Mouse (Mus musculus): ENCODE measurements around the gene Hbb-bt. TPM values are rescaled to one million over a fixed set of nuclear protein-coding genes. Genes with fewer than 3 reads are reported as not detected.

The Hbb-bt gene
- 4,240 and 4,969 TPM in 2 replicates for polyA plus RNA-seq (2014; fragmentation: Nextera tagmentation; extraction: Ambion mirVana)

- 79% methylated on average over 1 of the region's 3 CpGs for WGBS
- Histone ChIP-seq H3K9ac (ENCODE audit: low read depth, low read length) (no peak within 1 kb of the TSS), H3K4me1 (ENCODE audit: control insufficient read depth, insufficient read depth, low read length) (no peaks in the 10 kb centered on the region), H3K9me3 (ENCODE audit: control insufficient read depth, low read length) (no peaks in the 10 kb centered on the region), H3K4me3 (ENCODE audit: low read depth, low read length) (no peak within 1 kb of the TSS), H3K4me2 (ENCODE audit: low read depth, low read length) (no peak within 1 kb of the TSS), H3K36me3 (ENCODE audit: control insufficient read depth, insufficient read depth, low read length) (no peaks in the 10 kb centered on the region), H3K27me3 (replicated peaks; ENCODE audit: control insufficient read depth, insufficient read depth, low read length) (no peaks in the 10 kb centered on the region), H3K27ac (replicated peaks; ENCODE audit: low read depth, low read length) (no peak within 1 kb of the TSS)
- DNase-seq (ENCODE audit: low spot score) (no peak), ATAC-seq (ENCODE audit: low read depth) (no peak)
These were observed at the start of gene Hbb-bt for GRCm38 (mm10) chr7:103813766-103814165. TSS of gene Hbb-bt (minus strand) at chr7:103813996.

- ATAC-seq (ENCODE audit: low read depth), result no peak
- no peaks in the 10 kb centered on the region for H3K4me1 ChIP-seq (ENCODE audit: control insufficient read depth, insufficient read depth, low read length)
- H3K27me3 ChIP-seq (replicated peaks; ENCODE audit: control insufficient read depth, insufficient read depth, low read length), result no peaks in the 10 kb centered on the region
- H3K4me3 ChIP-seq (ENCODE audit: low read depth, low read length), result no peak overlapping the region
- no peak overlapping the region for H3K4me2 ChIP-seq (ENCODE audit: low read depth, low read length)
- no peaks in the 10 kb centered on the region for H3K9me3 ChIP-seq (ENCODE audit: control insufficient read depth, low read length)
- no peak overlapping the region for H3K9ac ChIP-seq (ENCODE audit: low read depth, low read length)
- WGBS, result 78% methylated on average over 3 of the region's 3 CpGs
- no peak overlapping the region for H3K27ac ChIP-seq (replicated peaks; ENCODE audit: low read depth, low read length)
- H3K36me3 ChIP-seq (ENCODE audit: control insufficient read depth, insufficient read depth, low read length), result no peaks in the 10 kb centered on the region
- no peak for DNase-seq (ENCODE audit: low spot score)
These were observed 47.7 kb upstream of the Hbb-bt start for GRCm38 (mm10) chr7:103861531-103861930.

DNA sequence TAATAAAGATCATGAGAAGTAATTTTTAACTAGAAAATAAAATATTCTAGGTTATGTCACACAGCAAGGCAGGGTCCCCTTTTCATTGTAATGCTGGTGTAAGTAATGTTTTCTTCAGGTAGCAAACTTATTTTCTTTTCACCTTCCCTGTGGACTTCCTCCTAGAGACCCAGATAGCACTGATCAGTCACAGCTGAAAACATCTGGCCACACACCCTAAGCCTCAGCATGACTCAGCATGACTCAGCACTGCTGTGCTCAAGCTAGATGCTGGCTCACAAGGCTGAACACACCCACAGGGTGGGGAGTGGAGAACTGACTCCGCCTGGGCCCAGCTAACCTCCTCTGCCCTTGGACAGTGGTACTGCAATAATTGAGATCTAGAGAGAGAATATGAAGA lies 47.1 kb upstream of the Hbb-bt start:
- no peaks in the 10 kb centered on the region for H3K27me3 ChIP-seq (replicated peaks; ENCODE audit: control insufficient read depth, insufficient read depth, low read length)
- ATAC-seq (ENCODE audit: low read depth), result no peak
- no peaks in the 10 kb centered on the region for H3K36me3 ChIP-seq (ENCODE audit: control insufficient read depth, insufficient read depth, low read length)
- peak; percentile 7 for DNase-seq (ENCODE audit: low spot score)
- H3K9me3 ChIP-seq (ENCODE audit: control insufficient read depth, low read length), result no peaks in the 10 kb centered on the region
- no peak overlapping the region for H3K4me2 ChIP-seq (ENCODE audit: low read depth, low read length)
- WGBS, result 40% methylated on average over 1 of the region's 1 CpGs
- H3K27ac ChIP-seq (replicated peaks; ENCODE audit: low read depth, low read length), result no peak overlapping the region
- H3K4me1 ChIP-seq (ENCODE audit: control insufficient read depth, insufficient read depth, low read length), result no peaks in the 10 kb centered on the region
- no peak overlapping the region for H3K4me3 ChIP-seq (ENCODE audit: low read depth, low read length)
- no peak overlapping the region for H3K9ac ChIP-seq (ENCODE audit: low read depth, low read length)

DNA sequence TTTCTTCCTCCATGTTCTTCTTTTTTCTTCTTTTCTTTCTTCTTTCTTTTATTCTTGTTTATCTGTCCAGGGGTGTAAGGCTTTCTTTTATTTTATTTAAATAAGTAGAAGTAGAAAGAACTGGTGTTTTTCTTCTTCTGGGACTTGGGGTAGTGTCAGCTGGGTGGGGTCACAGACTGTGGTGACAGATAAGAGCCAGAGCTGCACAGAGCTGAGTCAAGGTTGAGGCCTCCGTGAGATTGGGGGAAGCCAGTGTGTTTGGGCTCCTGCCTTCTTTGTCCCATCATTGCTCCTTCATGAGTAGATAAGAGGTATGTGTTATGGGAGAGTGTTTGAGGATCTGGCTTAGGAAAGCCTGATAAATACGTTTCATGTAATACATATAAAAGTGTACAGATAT lies 45.3 kb upstream of the Hbb-bt start:
- Histone ChIP-seq H3K27me3 (replicated peaks; ENCODE audit: control insufficient read depth, insufficient read depth, low read length) (no peaks in the 10 kb centered on the region), H3K4me2 (ENCODE audit: low read depth, low read length) (no peak overlapping the region), H3K9ac (ENCODE audit: low read depth, low read length) (no peak overlapping the region), H3K4me1 (ENCODE audit: control insufficient read depth, insufficient read depth, low read length) (no peaks in the 10 kb centered on the region), H3K9me3 (ENCODE audit: control insufficient read depth, low read length) (no peaks in the 10 kb centered on the region), H3K27ac (replicated peaks; ENCODE audit: low read depth, low read length) (no peak overlapping the region), H3K36me3 (ENCODE audit: control insufficient read depth, insufficient read depth, low read length) (no peaks in the 10 kb centered on the region), H3K4me3 (ENCODE audit: low read depth, low read length) (no peak overlapping the region)
- ATAC-seq (ENCODE audit: low read depth) (no peak), DNase-seq (ENCODE audit: low spot score) (no peak)
- WGBS, result 63% methylated on average over 2 of the region's 2 CpGs

DNA sequence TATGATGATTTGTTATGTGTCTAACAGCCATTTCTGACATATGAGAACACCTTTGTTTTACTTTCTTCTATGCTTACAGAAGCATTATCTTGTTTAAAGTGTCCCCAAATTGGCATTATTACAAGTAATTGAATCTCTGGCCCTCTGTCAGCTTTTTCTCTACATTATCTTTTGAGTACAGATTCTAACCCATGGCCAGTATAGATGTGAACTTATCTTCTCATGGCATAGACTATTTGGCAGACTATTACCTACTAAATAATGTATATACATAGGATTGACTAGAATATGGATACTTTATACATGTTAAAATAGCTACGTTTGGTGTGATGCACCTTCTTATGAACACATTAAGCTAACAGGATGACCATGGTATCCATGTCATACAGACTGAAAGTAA lies 40.9 kb upstream of the Hbb-bt start:
- ATAC-seq (ENCODE audit: low read depth), result no peak
- Histone ChIP-seq H3K9ac (ENCODE audit: low read depth, low read length) (no peak overlapping the region), H3K27me3 (replicated peaks; ENCODE audit: control insufficient read depth, insufficient read depth, low read length) (no peaks in the 10 kb centered on the region), H3K4me3 (ENCODE audit: low read depth, low read length) (no peak overlapping the region), H3K4me1 (ENCODE audit: control insufficient read depth, insufficient read depth, low read length) (no peaks in the 10 kb centered on the region), H3K36me3 (ENCODE audit: control insufficient read depth, insufficient read depth, low read length) (no peaks in the 10 kb centered on the region), H3K27ac (replicated peaks; ENCODE audit: low read depth, low read length) (no peak overlapping the region), H3K4me2 (ENCODE audit: low read depth, low read length) (no peak overlapping the region), H3K9me3 (ENCODE audit: control insufficient read depth, low read length) (no peaks in the 10 kb centered on the region)
- WGBS, result 69% methylated on average over 1 of the region's 1 CpGs
- DNase-seq (ENCODE audit: low spot score), result no peak

DNA sequence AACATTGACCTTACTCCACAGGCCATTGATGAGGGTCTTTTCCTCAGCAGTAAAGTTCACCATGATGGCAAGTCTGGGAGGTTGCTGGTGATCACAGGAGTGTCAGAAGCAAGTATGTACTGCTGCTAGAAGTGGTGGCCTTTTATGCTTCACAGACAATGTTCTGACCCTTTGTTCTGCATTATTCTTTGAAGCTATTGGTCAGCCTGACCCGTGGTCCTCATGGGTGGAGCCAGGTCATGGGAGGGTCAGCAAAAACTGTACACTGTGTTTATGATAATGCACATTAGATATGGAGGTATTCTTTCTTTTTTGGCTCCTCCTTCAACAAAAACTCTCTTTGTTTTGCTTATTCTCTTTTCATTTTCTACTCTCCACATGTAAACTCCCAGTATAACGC lies 39.3 kb upstream of the Hbb-bt start, which contains the start of gene Hbb-y:
TSS of gene Hbb-y (minus strand) at position 127 of the 400 bp plus-strand sequence.
- DNase-seq (ENCODE audit: low spot score) (no peak), ATAC-seq (ENCODE audit: low read depth) (no peak)
- H3K9ac ChIP-seq (ENCODE audit: low read depth, low read length), result no peak within 1 kb of the TSS
- H3K4me1 ChIP-seq (ENCODE audit: control insufficient read depth, insufficient read depth, low read length), result no peaks in the 10 kb centered on the region
- no peak within 1 kb of the TSS for H3K4me3 ChIP-seq (ENCODE audit: low read depth, low read length)
- no peak within 1 kb of the TSS for H3K27ac ChIP-seq (replicated peaks; ENCODE audit: low read depth, low read length)
- no peaks in the 10 kb centered on the region for H3K9me3 ChIP-seq (ENCODE audit: control insufficient read depth, low read length)
- WGBS, result 57% methylated on average over 2 of the region's 2 CpGs
- no peaks in the 10 kb centered on the region for H3K27me3 ChIP-seq (replicated peaks; ENCODE audit: control insufficient read depth, insufficient read depth, low read length)
- no peaks in the 10 kb centered on the region for H3K36me3 ChIP-seq (ENCODE audit: control insufficient read depth, insufficient read depth, low read length)
- H3K4me2 ChIP-seq (ENCODE audit: low read depth, low read length), result no peak within 1 kb of the TSS

DNA sequence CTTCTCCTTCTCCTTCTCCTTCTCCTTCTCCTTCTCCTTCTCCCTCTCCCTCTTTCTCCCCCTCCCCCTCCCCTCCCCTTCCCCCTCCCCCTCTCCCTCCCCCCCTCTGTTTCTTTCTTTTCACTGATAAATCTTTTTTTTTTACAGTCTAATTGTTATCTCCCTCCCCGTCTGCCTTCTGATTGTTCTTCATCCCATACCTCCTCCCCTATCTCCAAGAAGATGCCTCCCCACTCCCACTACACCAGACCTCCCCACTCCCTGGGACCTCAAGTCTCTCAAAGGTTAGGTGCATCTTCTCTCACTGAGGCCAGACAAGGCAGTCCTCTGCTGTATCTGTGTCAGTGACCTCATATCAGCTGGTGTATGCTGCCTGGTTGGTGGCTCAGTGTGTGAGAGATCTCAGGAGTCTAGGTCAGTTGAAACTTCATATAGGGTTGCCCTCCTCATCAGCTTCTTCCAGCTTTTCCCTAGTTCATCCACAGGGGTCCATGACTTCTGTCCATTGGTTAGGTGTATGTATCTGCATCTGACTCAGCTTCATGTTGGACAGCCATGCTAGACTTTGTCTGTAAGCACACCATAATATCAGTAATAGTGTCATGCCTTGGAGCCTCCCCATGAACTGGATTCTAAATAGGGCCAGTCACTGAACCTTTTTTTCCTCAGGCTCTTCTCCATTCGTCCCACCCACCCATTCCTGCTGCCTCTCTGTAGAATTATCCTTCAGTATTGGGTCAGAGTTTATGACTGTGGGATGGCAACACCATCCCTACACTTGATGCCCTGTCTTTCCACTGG lies 30.9 kb upstream of the Hbb-bt start:
- DNase-seq (ENCODE audit: low spot score), result no peak
- ATAC-seq (ENCODE audit: low read depth), result no peak
- Histone ChIP-seq H3K27me3 (replicated peaks; ENCODE audit: control insufficient read depth, insufficient read depth, low read length) (no peaks in the 10 kb centered on the region), H3K4me1 (ENCODE audit: control insufficient read depth, insufficient read depth, low read length) (no peaks in the 10 kb centered on the region), H3K4me2 (ENCODE audit: low read depth, low read length) (no peak overlapping the region), H3K9me3 (ENCODE audit: control insufficient read depth, low read length) (no peaks in the 10 kb centered on the region), H3K4me3 (ENCODE audit: low read depth, low read length) (no peak overlapping the region), H3K27ac (replicated peaks; ENCODE audit: low read depth, low read length) (no peak overlapping the region), H3K9ac (ENCODE audit: low read depth, low read length) (no peak overlapping the region), H3K36me3 (ENCODE audit: control insufficient read depth, insufficient read depth, low read length) (no peaks in the 10 kb centered on the region)
- 49% methylated on average over 2 of the region's 2 CpGs for WGBS

- no peak within 1 kb of the TSS for H3K9ac ChIP-seq (ENCODE audit: low read depth, low read length)
- H3K4me3 ChIP-seq (ENCODE audit: low read depth, low read length), result no peak within 1 kb of the TSS
- no peak within 1 kb of the TSS for H3K4me2 ChIP-seq (ENCODE audit: low read depth, low read length)
- ATAC-seq (ENCODE audit: low read depth), result no peak
- H3K9me3 ChIP-seq (ENCODE audit: control insufficient read depth, low read length), result no peaks in the 10 kb centered on the region
- no peak within 1 kb of the TSS for H3K27ac ChIP-seq (replicated peaks; ENCODE audit: low read depth, low read length)
- H3K27me3 ChIP-seq (replicated peaks; ENCODE audit: control insufficient read depth, insufficient read depth, low read length), result no peaks in the 10 kb centered on the region
- no peaks in the 10 kb centered on the region for H3K36me3 ChIP-seq (ENCODE audit: control insufficient read depth, insufficient read depth, low read length)
- WGBS, result 74% methylated on average over 2 of the region's 2 CpGs
- no peaks in the 10 kb centered on the region for H3K4me1 ChIP-seq (ENCODE audit: control insufficient read depth, insufficient read depth, low read length)
- no peak for DNase-seq (ENCODE audit: low spot score)
These were observed 29.2 kb upstream of the Hbb-bt start, which contains the start of gene Hbb-bh1 for GRCm38 (mm10) chr7:103843034-103843433. TSS of gene Hbb-bh1 (minus strand) at chr7:103843164.

- ATAC-seq (ENCODE audit: low read depth), result no peak
- no peaks in the 10 kb centered on the region for H3K27me3 ChIP-seq (replicated peaks; ENCODE audit: control insufficient read depth, insufficient read depth, low read length)
- H3K9me3 ChIP-seq (ENCODE audit: control insufficient read depth, low read length), result no peaks in the 10 kb centered on the region
- no peak for DNase-seq (ENCODE audit: low spot score)
- H3K4me1 ChIP-seq (ENCODE audit: control insufficient read depth, insufficient read depth, low read length), result no peaks in the 10 kb centered on the region
- H3K9ac ChIP-seq (ENCODE audit: low read depth, low read length), result no peak within 1 kb of the TSS
- H3K27ac ChIP-seq (replicated peaks; ENCODE audit: low read depth, low read length), result no peak within 1 kb of the TSS
- no peak within 1 kb of the TSS for H3K4me3 ChIP-seq (ENCODE audit: low read depth, low read length)
- H3K4me2 ChIP-seq (ENCODE audit: low read depth, low read length), result no peak within 1 kb of the TSS
- WGBS, result 73% methylated on average over 3 of the region's 3 CpGs
- no peaks in the 10 kb centered on the region for H3K36me3 ChIP-seq (ENCODE audit: control insufficient read depth, insufficient read depth, low read length)
These were observed 26.5 kb upstream of the Hbb-bt start, which contains the start of gene Hbb-bh2 for GRCm38 (mm10) chr7:103840268-103840667. TSS of gene Hbb-bh2 (minus strand) at chr7:103840520.

Data from embryonic facial prominence, embryonic 14.5 days (tissue).